Mouse (Mus musculus) MEL (cell line): ENCODE data around the gene Stkld1. TPM values are rescaled to one million over a fixed set of nuclear protein-coding genes. Genes with fewer than 3 reads are reported as not detected.
"Not testable (repeated sequence)": the region's sequence is repeated elsewhere in the genome, so short reads cannot be mapped to it uniquely, and the experiment has no call there.

Source experiments
- DNase-seq: peaks from one replicate; pipeline ENCODE4 v3.0.0; 2011; ENCODE audit warnings: low read depth, low spot score
- H3K27ac ChIP-seq: 2 replicates; pipeline ENCODE4 v1.5.1; 2012; ENCODE audit warnings: low read depth, mild to moderate bottlenecking, control low read depth, low read length, moderate library complexity; ENCODE audit not compliant: control insufficient read depth
- H3K27me3 ChIP-seq, 2 experiments: fragments of 150-350 bp in 1 of 2; sonication (generic) in 1 of 2; 2 replicates each; pipeline ENCODE4 v1.6.1; 2012; ENCODE audit warnings: low read length in 2 of 2, mild to moderate bottlenecking in 2 of 2, improper control_type of control experiment in 1 of 2, moderate library complexity in 1 of 2; ENCODE audit not compliant: insufficient read depth in 2 of 2, control insufficient read depth in 1 of 2
- H3K36me3 ChIP-seq, 2 experiments: 2 replicates each; pipeline ENCODE4 v1.6.1; 2012 to 2014; ENCODE audit warnings: low read length in 2 of 2, improper control_type of control experiment in 1 of 2, inconsistent platforms in 1 of 2, mild to moderate bottlenecking in 1 of 2; ENCODE audit not compliant: insufficient read depth in 2 of 2, control insufficient read depth in 1 of 2
- H3K4me1 ChIP-seq, 2 experiments: fragments of 150-350 bp in 1 of 2; sonication (generic) in 1 of 2; 2 replicates each; pipeline ENCODE4 v1.6.1; 2012; ENCODE audit warnings: low read length in 2 of 2, improper control_type of control experiment in 1 of 2, mild to moderate bottlenecking in 1 of 2; ENCODE audit not compliant: insufficient read depth in 2 of 2, control insufficient read depth in 1 of 2
- H3K4me3 ChIP-seq, 2 experiments: fragments of 150-350 bp in 1 of 2; sonication (generic) in 1 of 2; 2 replicates each; pipeline ENCODE4 v1.5.1; 2012; ENCODE audit warnings: low read depth in 2 of 2, low read length in 2 of 2, mild to moderate bottlenecking in 2 of 2, moderate library complexity in 2 of 2, control low read depth in 1 of 2, improper control_type of control experiment in 1 of 2; ENCODE audit not compliant: control insufficient read depth in 1 of 2, insufficient read depth in 1 of 2
- H3K79me2 ChIP-seq: 2 replicates; pipeline ENCODE4 v1.6.1; 2012; ENCODE audit warnings: mild to moderate bottlenecking, low read length, moderate library complexity; ENCODE audit not compliant: control insufficient read depth, poor library complexity, insufficient read depth
- H3K9ac ChIP-seq: 2 replicates; pipeline ENCODE4 v1.6.1; 2012; ENCODE audit warnings: low read depth, mild to moderate bottlenecking, control low read depth, low read length, moderate library complexity; ENCODE audit not compliant: control insufficient read depth, poor library complexity, severe bottlenecking
- H3K9me3 ChIP-seq: fragments of 150-350 bp; sonication (generic); replicated peaks from 2 replicates; pipeline ENCODE4 v1.6.1; 2012; ENCODE audit warnings: mild to moderate bottlenecking, low read length, improper control_type of control experiment, moderate library complexity; ENCODE audit not compliant: insufficient read depth
- CHD1 ChIP-seq: IDR thresholded peaks from 2 replicates; pipeline ENCODE4 v1.6.1; 2012; ENCODE audit warnings: low read depth, mild to moderate bottlenecking, inconsistent platforms, low read length, improper control_type of control experiment
- ELF1 ChIP-seq: IDR thresholded peaks from 2 replicates; pipeline ENCODE4 v1.6.1; 2014; ENCODE audit warnings: low read depth, mild to moderate bottlenecking, inconsistent platforms, low read length, improper control_type of control experiment, moderate library complexity
- EP300 ChIP-seq, 2 experiments: IDR thresholded peaks; 2 replicates each; pipeline ENCODE4 v1.6.1; 2011; ENCODE audit warnings: improper control_type of control experiment in 2 of 2, low read length in 2 of 2, low read depth in 1 of 2, mild to moderate bottlenecking in 1 of 2
- GABPA ChIP-seq: IDR thresholded peaks from 2 replicates; pipeline ENCODE4 v1.6.1; 2012; ENCODE audit warnings: low read depth, mild to moderate bottlenecking, inconsistent platforms, low read length, improper control_type of control experiment, moderate library complexity
- HCFC1 ChIP-seq: IDR thresholded peaks from 2 replicates; pipeline ENCODE4 v1.6.1; 2012; ENCODE audit warnings: low read depth, mild to moderate bottlenecking, inconsistent platforms, low read length, improper control_type of control experiment, moderate library complexity
- JUND ChIP-seq: IDR thresholded peaks from 2 replicates; pipeline ENCODE4 v1.6.1; 2011; ENCODE audit warnings: low read depth, mild to moderate bottlenecking, improper control_type of control experiment, low read length
- MAX ChIP-seq: IDR thresholded peaks from 2 replicates; pipeline ENCODE4 v1.6.1; 2011; ENCODE audit warnings: low read length, improper control_type of control experiment
- MAZ ChIP-seq: IDR thresholded peaks from 2 replicates; pipeline ENCODE4 v1.6.1; 2012; ENCODE audit warnings: low read depth, mild to moderate bottlenecking, inconsistent platforms, low read length, improper control_type of control experiment
- MXI1 ChIP-seq: IDR thresholded peaks from 2 replicates; pipeline ENCODE4 v1.6.1; 2011; ENCODE audit warnings: mild to moderate bottlenecking, low read depth, low read length, improper control_type of control experiment
- MYB ChIP-seq: IDR thresholded peaks from 2 replicates; pipeline ENCODE4 v1.6.1; 2011; ENCODE audit warnings: mild to moderate bottlenecking, low read depth, low read length, improper control_type of control experiment
- NELFE ChIP-seq: IDR thresholded peaks from 2 replicates; pipeline ENCODE4 v1.6.1; 2011; ENCODE audit warnings: low read depth, low read length, improper control_type of control experiment
- NRF1 ChIP-seq: IDR thresholded peaks from 2 replicates; pipeline ENCODE4 v1.6.1; 2014; ENCODE audit warnings: low read depth, mild to moderate bottlenecking, inconsistent platforms, low read length, improper control_type of control experiment, moderate library complexity; ENCODE audit not compliant: poor library complexity, insufficient read depth, severe bottlenecking
- POLR2A ChIP-seq, 2 experiments: IDR thresholded peaks; 2 replicates each; pipeline ENCODE4 v1.6.1; 2011 to 2012; ENCODE audit warnings: low read length in 2 of 2, mild to moderate bottlenecking in 2 of 2, control low read depth in 1 of 2, improper control_type of control experiment in 1 of 2, low read depth in 1 of 2, moderate library complexity in 1 of 2; ENCODE audit not compliant: control insufficient read depth in 1 of 2, insufficient read depth in 1 of 2, poor library complexity in 1 of 2
- POLR2AphosphoS2 ChIP-seq: IDR thresholded peaks from 2 replicates; pipeline ENCODE4 v1.6.1; 2011; ENCODE audit warnings: low read length, improper control_type of control experiment
- RAD21 ChIP-seq: IDR thresholded peaks from 2 replicates; pipeline ENCODE4 v1.6.1; 2011; ENCODE audit warnings: mild to moderate bottlenecking, low read depth, low read length, improper control_type of control experiment
- SIN3A ChIP-seq: IDR thresholded peaks from 2 replicates; pipeline ENCODE4 v1.6.1; 2012; ENCODE audit warnings: low read length, improper control_type of control experiment, inconsistent platforms
- SMC3 ChIP-seq: IDR thresholded peaks from 2 replicates; pipeline ENCODE4 v1.6.1; 2011; ENCODE audit warnings: low read depth, low read length, improper control_type of control experiment
- TBP ChIP-seq: IDR thresholded peaks from 2 replicates; pipeline ENCODE4 v1.8.0; 2011; ENCODE audit warnings: low read depth, low read length, improper control_type of control experiment
- TCF12 ChIP-seq: IDR thresholded peaks from 2 replicates; pipeline ENCODE4 v1.6.1; 2014; ENCODE audit warnings: low read depth, mild to moderate bottlenecking, inconsistent platforms, low read length, improper control_type of control experiment, moderate library complexity
- UBTF ChIP-seq: IDR thresholded peaks from 2 replicates; pipeline ENCODE4 v1.6.1; 2012; ENCODE audit warnings: low read depth, mild to moderate bottlenecking, inconsistent platforms, low read length, improper control_type of control experiment, moderate library complexity, borderline replicate concordance; ENCODE audit not compliant: insufficient read depth
- USF1 ChIP-seq: IDR thresholded peaks from 2 replicates; pipeline ENCODE4 v1.6.1; 2014; ENCODE audit warnings: low read depth, mild to moderate bottlenecking, inconsistent platforms, low read length, improper control_type of control experiment, moderate library complexity
- ZKSCAN1 ChIP-seq: IDR thresholded peaks from 2 replicates; pipeline ENCODE4 v1.6.1; 2012; ENCODE audit warnings: low read depth, mild to moderate bottlenecking, inconsistent platforms, low read length, improper control_type of control experiment, moderate library complexity
- ZMIZ1 ChIP-seq: IDR thresholded peaks from 2 replicates; pipeline ENCODE4 v1.6.1; 2012; ENCODE audit warnings: low read depth, mild to moderate bottlenecking, inconsistent platforms, low read length, improper control_type of control experiment, moderate library complexity
- polyA plus RNA-seq, 2 experiments: library from polyadenylated mRNA; stranded (reverse) in 1 of 2; unstranded in 1 of 2; fragments of >175 nt in 1 of 2; fragments of >200 nt in 1 of 2; gene quantifications; 2 replicates each; pipeline versions ENCODE4 v1.2.1 to v1.2.4; 2012; ENCODE audit warnings: low replicate concordance in 2 of 2, low read depth in 1 of 2; ENCODE audit not compliant: insufficient read length in 2 of 2, insufficient read depth in 1 of 2, missing spikeins in 1 of 2
- total RNA-seq: library from RNA; depleted of rRNA; stranded (reverse); fragments of 300-350 nt; gene quantifications from 2 replicates; pipeline ENCODE4 v1.2.3, GENCODE M21; 2012; rRNA removed

The Stkld1 gene
- total RNA-seq (not detected in 2 replicates), polyA plus RNA-seq (under 1 TPM in 1 of 2 experiments, not detected in 1; 0.25 TPM)

GRCm38 (mm10) chr2:26933304-26934055, at the start of gene Stkld1, which contains the start of gene Surf4:
Gene Stkld1, plus strand, starts transcription at chr2:26934047.
Gene Surf4, minus strand, starts transcription at chr2:26933928.
- peaks cover 45% of the 10 kb centered on the region for H3K79me2 ChIP-seq
- TF ChIP-seq MYB = no peak
- no peak for TF ChIP-seq GABPA
- TF ChIP-seq TCF12 = peak; percentile 36; the same call in 1 of the 2 replicates
- no peak for TF ChIP-seq EP300 (IDR thresholded peaks at IDR 0.05; ENCODE audit: low read depth in 1 of 2, low read length in 2 of 2)
- peak; percentile 84 for TF ChIP-seq ZMIZ1
- 0 out of 2 replicates have a peak, but pooled peaks have one; percentile 75 for TF ChIP-seq UBTF
- TF ChIP-seq JUND = no peak
- TF ChIP-seq MAX = peak; percentile 39; the same call in 1 of the 2 replicates
- no peak for TF ChIP-seq SMC3
- TF ChIP-seq MXI1 = peak; percentile 62
- peak; percentile 76 for TF ChIP-seq HCFC1
- TF ChIP-seq POLR2A (IDR thresholded peaks at IDR 0.05; ENCODE audit: control insufficient read depth in 1 of 2, insufficient read depth in 1 of 2, low read depth in 1 of 2, low read length in 2 of 2, poor library complexity in 1 of 2) = peak; percentile 73 to 97
- peak; percentile 63 for TF ChIP-seq NRF1
- TF ChIP-seq RAD21 = no peak
- peak; percentile 72 for TF ChIP-seq NELFE
- TF ChIP-seq ZKSCAN1 = no peak
- 0 out of 2 replicates have a peak, but pooled peaks have one; percentile 3 for TF ChIP-seq USF1
- TF ChIP-seq CHD1 = no peak
- peak; percentile 85 for TF ChIP-seq MAZ
- peak; percentile 48; the same call in 1 of the 2 replicates for TF ChIP-seq ELF1
- TF ChIP-seq POLR2AphosphoS2 = peak; percentile 88
- no peak; the same call in none of the 2 replicates for TF ChIP-seq SIN3A
- TF ChIP-seq TBP = 0 out of 2 replicates have a peak, but pooled peaks have one; percentile 31
- TF ChIP-seq, all 39 proteins: peak for 14
- H3K4me3 ChIP-seq = peak within 1 kb of the TSS; percentile 93 to 99
- peaks cover 19 to 46% of the 10 kb centered on the region in 2 experiments for H3K4me1 ChIP-seq
- peak; percentile 97 for DNase-seq
- H3K27me3 ChIP-seq = no peaks in the 10 kb centered on the region
- peak within 1 kb of the TSS; percentile 94 for H3K9ac ChIP-seq
- no peaks in the 10 kb centered on the region for H3K9me3 ChIP-seq
- H3K36me3 ChIP-seq = peaks cover 5 to 38% of the 10 kb centered on the region in 2 experiments; a peak in 3 of 4 replicates
- peak within 1 kb of the TSS; percentile 69 for H3K27ac ChIP-seq

- H3K4me1 ChIP-seq, H3K9ac ChIP-seq, DNase-seq, H3K79me2 ChIP-seq, H3K4me3 ChIP-seq, H3K27me3 ChIP-seq, H3K36me3 ChIP-seq, H3K27ac ChIP-seq, H3K9me3 ChIP-seq: not testable (repeated sequence)
Measured at GRCm38 (mm10) chr2:26885541-26885940, 48.3 kb upstream of the Stkld1 start.

- H3K79me2 ChIP-seq, H3K9me3 ChIP-seq, H3K27ac ChIP-seq, H3K36me3 ChIP-seq, H3K4me1 ChIP-seq, H3K4me3 ChIP-seq, H3K9ac ChIP-seq, DNase-seq, H3K27me3 ChIP-seq: not testable (repeated sequence)
Measured at GRCm38 (mm10) chr2:26886170-26886569, 47.7 kb upstream of the Stkld1 start.
